ENCODE assay signal across 18 mouse cellular contexts in genomic region chr17:90451384-90451783, GRCm38 (mm10).
DNase-seq lines count a peak whose midpoint lies in the region; ATAC-seq and TF ChIP-seq lines count a peak whose summit lies in the region.
"Had no signal": no experiment of that assay in that cellular context is flagged by ENCODE, and none has a peak within 500 bp of the region (broad histone marks: within the 10 kb centered on the region; RNA-seq: fewer than 3 reads in every experiment).

No protein-coding gene starts in this region.

- peak; percentile 28 for DNase-seq in embryonic facial prominence, embryonic 11.5 days (ENCODE audit: low spot score)
- DNase-seq in embryonic facial prominence, embryonic 10.5 days (ENCODE audit: low spot score), result no peak
- DNase-seq in left cerebral cortex, adult 2 months (ENCODE audit: extremely low spot score in 1 of 2, low spot score in 2 of 2), result no peak
- DNase-seq in left cerebral cortex, adult 18-20 months (ENCODE audit: low spot score in 2 of 2), result no peak
- DNase-seq in ovary, postnatal 10 days (ENCODE audit: low spot score), result no peak
- DNase-seq in spleen, postnatal 36 days (ENCODE audit: low spot score in 2 of 2), result no peak
- DNase-seq: B cell, adult 2 months; gastrocnemius, postnatal 14 days; heart, postnatal 10 days; lung, adult 18-20 months; lung, postnatal 36 days had no signal

- H3K4me3 ChIP-seq in embryonic facial prominence, embryonic 11.5 days (ENCODE audit: low read depth, low read length), result no peak overlapping the region
- no peak overlapping the region for H3K4me3 ChIP-seq in embryonic facial prominence, embryonic 10.5 days
- H3K4me3 ChIP-seq in left cerebral cortex, adult 2 months, result peak overlapping the region; percentile 74
- H3K4me3 ChIP-seq in cortical plate, adult 2 months (ENCODE audit: insufficient read depth, low read length), result peak overlapping the region; percentile 97; the same call in 1 of the 2 replicates
- H3K4me3 ChIP-seq in midbrain, embryonic 16.5 days (ENCODE audit: low read depth, low read length), result peak overlapping the region; percentile 76
- H3K4me3 ChIP-seq: embryonic facial prominence, embryonic 13.5 days; limb, embryonic 15.5 days; midbrain, embryonic 12.5 days had no signal

- TF ChIP-seq CTCF in left cerebral cortex, adult 2 months (IDR thresholded peaks at IDR 0.05), result no peak
- no peak for TF ChIP-seq CTCF in cortical plate, adult 2 months (IDR thresholded peaks at IDR 0.05; ENCODE audit: extremely low read depth, insufficient read depth, low read length)

- peaks cover 12% of the 10 kb centered on the region for H3K27me3 ChIP-seq in embryonic facial prominence, embryonic 11.5 days (ENCODE audit: control insufficient read depth, insufficient read depth, low read length)
- peaks cover 43% of the 10 kb centered on the region for H3K27me3 ChIP-seq in embryonic facial prominence, embryonic 10.5 days (replicated peaks; ENCODE audit: low read depth, poor library complexity, severe bottlenecking)
- H3K27me3 ChIP-seq in midbrain, embryonic 16.5 days (ENCODE audit: control insufficient read depth, insufficient read depth, low read depth, low read length), result no peaks in the 10 kb centered on the region

- H3K9ac ChIP-seq in embryonic facial prominence, embryonic 11.5 days (replicated peaks; ENCODE audit: low read length), result no peak overlapping the region
- peak overlapping the region; percentile 60 for H3K9ac ChIP-seq in midbrain, embryonic 16.5 days (ENCODE audit: low read depth, low read length)
- H3K9ac ChIP-seq: embryonic facial prominence, embryonic 13.5 days; limb, embryonic 15.5 days; midbrain, embryonic 12.5 days had no signal

- TF ChIP-seq POLR2A in cortical plate, adult 2 months (IDR thresholded peaks at IDR 0.05; ENCODE audit: extremely low read depth, insufficient read depth, low read length), result 0 out of 2 replicates have a peak, but pooled peaks have one; percentile 37

- no peaks in the 10 kb centered on the region for H3K36me3 ChIP-seq in embryonic facial prominence, embryonic 11.5 days (replicated peaks; ENCODE audit: control insufficient read depth, insufficient read depth, low read depth, low read length)
- no peaks in the 10 kb centered on the region for H3K36me3 ChIP-seq in embryonic facial prominence, embryonic 10.5 days (replicated peaks)
- H3K36me3 ChIP-seq in midbrain, embryonic 16.5 days (ENCODE audit: control insufficient read depth, insufficient read depth, low read length), result no peaks in the 10 kb centered on the region
- H3K36me3 ChIP-seq: embryonic facial prominence, embryonic 13.5 days; limb, embryonic 15.5 days; midbrain, embryonic 12.5 days had no signal

- no peaks in the 10 kb centered on the region for H3K4me1 ChIP-seq in embryonic facial prominence, embryonic 11.5 days (ENCODE audit: control insufficient read depth, insufficient read depth, low read length)
- H3K4me1 ChIP-seq in embryonic facial prominence, embryonic 10.5 days, result peaks cover 25% of the 10 kb centered on the region
- H3K4me1 ChIP-seq in cortical plate, adult 2 months (ENCODE audit: control insufficient read depth, insufficient read depth, low read length), result no peaks in the 10 kb centered on the region; the same call in 1 of the 2 replicates
- H3K4me1 ChIP-seq in midbrain, embryonic 16.5 days (ENCODE audit: control insufficient read depth, insufficient read depth, low read length), result peaks cover 9% of the 10 kb centered on the region; the same call in 1 of the 2 replicates

- ATAC-seq in embryonic facial prominence, embryonic 11.5 days (replicated peaks; ENCODE audit: insufficient number of reproducible peaks, low FRiP score, low TSS enrichment, low read depth), result no peak
- ATAC-seq in midbrain, embryonic 16.5 days, result no peak
- ATAC-seq: intestine, embryonic 16.5 days; Patski had no signal

- intact Hi-C loops in left cerebral cortex, adult 2 months (cut with DNase I), result loop anchor here (5.0 to 10.0 kb wide), 2 partner anchors 121 to 367 kb away; no protein-coding TSS in a partner anchor

- H3K4me2 ChIP-seq in embryonic facial prominence, embryonic 11.5 days (ENCODE audit: low read depth, low read length), result no peak overlapping the region
- peak overlapping the region; percentile 55 for H3K4me2 ChIP-seq in midbrain, embryonic 16.5 days (ENCODE audit: low read length)
- H3K4me2 ChIP-seq: embryonic facial prominence, embryonic 13.5 days; limb, embryonic 15.5 days had no signal

- 69% methylated on average over 2 of the region's 2 CpGs for WGBS in embryonic facial prominence, embryonic 11.5 days
- WGBS in embryonic facial prominence, embryonic 10.5 days, result 67% methylated on average over 2 of the region's 2 CpGs
- 70% methylated on average over 2 of the region's 2 CpGs for WGBS in midbrain, embryonic 16.5 days

- no peaks in the 10 kb centered on the region for H3K9me3 ChIP-seq in embryonic facial prominence, embryonic 11.5 days (replicated peaks; ENCODE audit: control insufficient read depth, low read length)
- no peaks in the 10 kb centered on the region for H3K9me3 ChIP-seq in embryonic facial prominence, embryonic 10.5 days
- no peaks in the 10 kb centered on the region for H3K9me3 ChIP-seq in midbrain, embryonic 16.5 days (replicated peaks; ENCODE audit: control insufficient read depth, low read length, poor library complexity, severe bottlenecking)
- H3K9me3 ChIP-seq: embryonic facial prominence, embryonic 13.5 days; limb, embryonic 15.5 days; midbrain, embryonic 12.5 days had no signal

- no peak overlapping the region for H3K27ac ChIP-seq in embryonic facial prominence, embryonic 11.5 days (replicated peaks; ENCODE audit: low read depth, low read length)
- no peak overlapping the region for H3K27ac ChIP-seq in embryonic facial prominence, embryonic 10.5 days (replicated peaks)
- H3K27ac ChIP-seq in left cerebral cortex, adult 2 months, result peak overlapping the region; percentile 80
- no peak overlapping the region for H3K27ac ChIP-seq in cortical plate, adult 2 months (ENCODE audit: insufficient read depth, low read length)
- H3K27ac ChIP-seq in midbrain, embryonic 16.5 days (ENCODE audit: low read length), result peak overlapping the region; percentile 29
- H3K27ac ChIP-seq: embryonic facial prominence, embryonic 13.5 days; limb, embryonic 15.5 days; midbrain, embryonic 12.5 days had no signal

Comparison
In these comparisons a context has a peak if more than half of its experiments do, and no peak if none do; other contexts are left out.
1. H3K27ac ChIP-seq: peak in left cerebral cortex, adult 2 months (single experiment) and midbrain, embryonic 16.5 days (single experiment); none in embryonic facial prominence, embryonic 11.5 days (single experiment), embryonic facial prominence, embryonic 10.5 days (single experiment) and cortical plate, adult 2 months (single experiment).
2. H3K4me3 ChIP-seq: peak in left cerebral cortex, adult 2 months (single experiment), cortical plate, adult 2 months (single experiment) and midbrain, embryonic 16.5 days (single experiment); none in embryonic facial prominence, embryonic 11.5 days (single experiment) and embryonic facial prominence, embryonic 10.5 days (single experiment).